Mouse (Mus musculus) myocyte (in vitro differentiated cells): ENCODE results near the gene Vwa1.

ENCODE experiments used
- CEBPB ChIP-seq: IDR thresholded peaks from 2 replicates; pipeline ENCODE4 v1.6.1; 2011; ENCODE audit warnings: mild to moderate bottlenecking, moderate library complexity; ENCODE audit not compliant: poor library complexity, insufficient read depth, severe bottlenecking
- MAX ChIP-seq: IDR thresholded peaks from one replicate; pipeline ENCODE4 v1.6.1; 2011; ENCODE audit warnings: low read depth, mild to moderate bottlenecking, control low read depth
- MYOD1 ChIP-seq, 3 experiments: IDR thresholded peaks; one replicate each; pipeline ENCODE4 v1.6.1; 2011; ENCODE audit warnings: control low read depth in 2 of 3, low read depth in 2 of 3, mild to moderate bottlenecking in 2 of 3, moderate library complexity in 1 of 3; ENCODE audit not compliant: insufficient read length in 2 of 3, control insufficient read depth in 1 of 3
- MYOG ChIP-seq, 3 experiments: IDR thresholded peaks; one replicate each; pipeline ENCODE4 v1.6.1; 2011; ENCODE audit warnings: control low read depth in 2 of 3, low read depth in 2 of 3, mild to moderate bottlenecking in 2 of 3; ENCODE audit not compliant: insufficient read length in 2 of 3, control insufficient read depth in 1 of 3, insufficient read depth in 1 of 3
- POLR2A ChIP-seq: IDR thresholded peaks from one replicate; pipeline ENCODE4 v1.6.1; 2011; ENCODE audit warnings: low read depth, mild to moderate bottlenecking, control low read depth, moderate library complexity; ENCODE audit not compliant: insufficient read length
- USF1 ChIP-seq: IDR thresholded peaks from one replicate; pipeline ENCODE4 v1.6.1; 2011; ENCODE audit warnings: low read depth, mild to moderate bottlenecking, control low read depth, moderate library complexity

GRCm38 (mm10) chr4:155807841-155808240 lies 33.3 kb upstream of the Vwa1 start:
- TF ChIP-seq MYOD1 (IDR thresholded peaks at IDR 0.05; ENCODE audit: control insufficient read depth in 1 of 3, insufficient read length in 2 of 3, low read depth in 2 of 3): no peak
- TF ChIP-seq POLR2A: no peak
- TF ChIP-seq MAX: no peak
- no peak for TF ChIP-seq USF1
- TF ChIP-seq MYOG (IDR thresholded peaks at IDR 0.05; ENCODE audit: control insufficient read depth in 1 of 3, insufficient read depth in 1 of 3, insufficient read length in 2 of 3, low read depth in 2 of 3): no peak
- no peak for TF ChIP-seq CEBPB
